Mouse (Mus musculus): ENCODE measurements at regions not wholly inside any gene's neighbourhood (a gene's known extent, or its start where the extent isn't known, plus 50 kb on each side); places are given as distances from the start of the nearest gene placed in this dataset.

- TF ChIP-seq POLR2A (IDR thresholded peaks at IDR 0.05; ENCODE audit: borderline replicate concordance, insufficient read depth, low read length) (no peak), CTCF (IDR thresholded peaks at IDR 0.05; ENCODE audit: borderline replicate concordance, insufficient read depth, low read depth, low read length) (no peak)
Observed at GRCm38 (mm10) chr3:128122111-128122510, 226.0 kb upstream of the Fam241a start.
